Mouse (Mus musculus): Measurements from ENCODE around the gene Adra1b.

The Adra1b gene

DNA sequence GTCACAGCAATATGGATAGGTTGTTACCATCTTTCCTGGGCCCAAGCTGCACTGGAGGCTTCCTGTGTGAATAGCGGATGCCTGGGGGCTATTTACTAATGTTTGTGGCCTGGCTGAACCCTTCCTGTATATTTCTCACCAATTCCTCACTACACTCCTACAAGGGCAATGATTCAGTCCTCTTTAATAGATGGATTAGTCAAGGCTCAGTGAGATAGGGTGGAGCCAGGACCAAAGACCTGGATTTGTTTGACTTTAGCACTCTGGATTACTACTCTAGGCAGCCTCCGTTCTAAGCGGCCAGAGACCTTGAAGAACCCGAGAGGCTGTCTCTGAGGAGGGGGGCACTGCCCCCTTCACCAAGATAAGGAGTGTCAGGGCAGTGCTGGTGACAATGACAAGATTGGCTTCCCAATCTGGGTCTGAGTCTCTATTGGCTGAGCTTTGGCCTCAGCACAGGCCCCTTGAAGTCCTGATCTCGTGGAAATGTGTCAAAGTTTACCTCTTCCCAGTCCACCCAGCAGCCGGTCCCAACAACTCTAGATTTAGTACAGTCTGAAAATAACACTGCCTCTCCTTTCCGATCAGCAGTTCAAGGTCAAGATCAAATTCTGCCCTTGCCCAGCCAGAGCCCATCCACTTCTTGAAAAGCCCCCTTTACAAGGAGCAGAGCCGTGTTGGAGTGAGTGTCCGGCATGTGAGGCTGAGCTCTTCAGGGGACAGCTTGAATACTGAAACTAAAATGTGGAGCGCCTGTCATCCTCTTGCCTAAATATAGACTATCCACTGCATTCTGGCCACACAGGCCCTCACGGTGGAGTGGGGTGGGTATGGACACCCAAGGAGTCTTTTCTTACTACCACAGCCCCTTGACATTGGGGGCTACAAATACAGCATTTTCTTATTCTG lies 80.2 kb downstream of the Adra1b start:
- in situ Hi-C loops (cut with MboI, MseI) = loop anchor here in 1 of 2 experiments (10.0 kb wide), 1 partner anchor 1864 kb away; no protein-coding TSS in a partner anchor

DNA sequence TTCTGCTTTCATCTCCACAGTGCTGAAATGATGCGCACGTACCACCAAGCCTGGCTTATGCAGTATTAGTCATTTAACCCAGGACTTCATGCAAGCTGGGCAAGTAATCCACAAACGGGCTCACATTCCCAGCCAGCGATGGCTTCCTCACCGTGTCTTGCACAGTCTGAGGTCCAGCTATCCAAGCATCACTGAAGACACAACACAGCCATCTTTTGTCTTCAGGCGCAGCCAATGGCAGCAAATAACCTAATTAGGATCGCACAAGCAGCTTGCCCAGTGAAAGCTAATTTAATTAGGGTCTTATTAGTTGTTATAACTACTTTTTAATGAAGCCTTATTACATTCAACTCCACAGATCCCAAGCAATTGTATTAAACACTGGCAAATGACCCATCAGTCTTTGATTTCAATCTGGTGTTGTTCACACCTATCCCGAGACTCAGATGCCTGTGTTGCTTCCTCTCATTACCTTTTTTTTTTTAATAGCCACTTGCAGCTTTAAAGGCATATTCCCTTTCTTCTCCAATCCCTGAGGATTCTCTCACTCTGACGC lies 83.6 kb downstream of the Adra1b start:
- in situ Hi-C loops (cut with MboI, MseI) = no loop called here

DNA sequence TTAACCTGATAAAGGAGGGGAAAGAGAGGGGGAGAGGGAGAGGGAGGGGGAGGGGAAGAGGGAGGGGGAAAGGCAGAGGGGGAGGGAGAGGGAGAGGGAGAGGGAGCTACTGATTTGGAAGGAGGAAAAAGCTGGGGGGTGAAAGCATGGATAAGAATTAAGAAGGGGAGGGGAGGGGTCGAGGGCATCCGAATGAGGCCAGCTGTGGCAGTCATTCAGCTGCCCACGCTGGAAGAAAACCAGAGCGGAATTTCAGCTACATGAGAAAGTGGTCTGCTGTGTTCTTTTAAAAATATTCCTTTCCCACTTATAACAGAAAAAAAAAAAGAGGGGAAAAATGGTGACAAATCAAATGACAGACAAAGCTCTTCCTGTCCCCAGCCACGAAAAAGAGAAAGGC lies 88.5 kb downstream of the Adra1b start:
- in situ Hi-C loops (cut with MboI, MseI) = no loop called here

- in situ Hi-C loops (cut with MboI, MseI) = no loop called here
These were observed 93.3 kb downstream of the Adra1b start for GRCm38 (mm10) chr11:43807732-43808131.

- in situ Hi-C loops (cut with MboI, MseI) = no loop called here
These were observed 105.0 kb downstream of the Adra1b start for GRCm38 (mm10) chr11:43795992-43796391.

GRCm38 (mm10) chr11:43790446-43790845 lies 110.6 kb downstream of the Adra1b start:
- in situ Hi-C loops (cut with MboI, MseI) = no loop called here

DNA sequence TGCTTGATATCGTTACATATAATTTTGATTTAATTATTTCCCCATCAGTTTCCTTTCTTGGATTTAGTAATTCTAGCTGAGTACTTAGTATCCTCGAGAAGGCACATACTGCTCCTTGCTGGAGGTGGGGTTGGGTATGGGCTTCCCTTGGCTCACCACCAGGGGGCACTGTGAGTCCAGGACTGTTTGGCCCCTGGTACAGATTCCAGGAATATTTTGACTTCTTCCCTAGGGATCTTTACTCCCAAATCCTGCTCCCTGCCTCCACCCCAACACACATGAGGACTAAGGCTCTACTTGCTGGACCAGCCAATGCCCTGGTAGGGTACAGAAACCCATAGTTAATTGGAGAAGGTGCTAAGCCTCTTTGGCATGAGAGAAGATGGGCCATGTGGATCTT lies 117.2 kb downstream of the Adra1b start:
- in situ Hi-C loops (cut with MboI, MseI) = loop anchor here in 1 of 2 experiments (5.0 kb wide), 1 partner anchor 556 kb away; no protein-coding TSS in a partner anchor

- in situ Hi-C loops (cut with MboI, MseI) = loop anchor here in 1 of 2 experiments (5.0 kb wide), 1 partner anchor 556 kb away; no protein-coding TSS in a partner anchor
These were observed 117.9 kb downstream of the Adra1b start for GRCm38 (mm10) chr11:43783106-43783505.

DNA sequence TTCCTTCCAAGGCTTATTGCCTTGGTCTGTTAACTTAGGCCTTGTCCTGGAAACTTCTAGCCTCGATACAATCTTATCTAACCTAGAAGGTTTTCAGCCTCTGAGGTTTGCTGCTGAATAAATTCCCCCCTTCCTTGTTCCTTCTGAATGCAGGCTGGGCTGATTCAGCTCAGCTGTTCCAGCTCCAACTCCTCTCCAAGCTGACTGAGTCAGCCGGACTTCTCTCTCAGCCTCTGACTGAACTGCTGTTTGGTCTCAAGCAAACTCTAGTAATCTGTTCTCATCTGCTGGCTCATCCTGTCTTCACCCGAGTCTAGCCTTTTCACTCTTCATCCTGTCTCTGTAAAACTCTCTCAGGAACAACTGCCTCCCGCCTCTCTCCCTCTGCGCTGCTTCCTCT lies 121.5 kb downstream of the Adra1b start:
- in situ Hi-C loops (cut with MboI, MseI) = loop anchor here in 1 of 2 experiments (10.0 kb wide), 1 partner anchor 775 kb away; no protein-coding TSS in a partner anchor

- in situ Hi-C loops (cut with MboI, MseI) = loop anchor here in 1 of 2 experiments (10.0 kb wide), 1 partner anchor 778 kb away; no protein-coding TSS in a partner anchor
These were observed 124.7 kb downstream of the Adra1b start for GRCm38 (mm10) chr11:43776324-43776694.

- in situ Hi-C loops (cut with MboI, MseI) = loop anchor here in 1 of 2 experiments (10.0 kb wide), 1 partner anchor 779 kb away; no protein-coding TSS in a partner anchor
These were observed 125.3 kb downstream of the Adra1b start for GRCm38 (mm10) chr11:43775469-43776323.

GRCm38 (mm10) chr11:43773725-43774124 lies 127.3 kb downstream of the Adra1b start:
- in situ Hi-C loops (cut with MboI, MseI) = loop anchor here in 1 of 2 experiments (10.0 kb wide), 1 partner anchor 781 kb away; no protein-coding TSS in a partner anchor

GRCm38 (mm10) chr11:43770110-43770509 lies 130.9 kb downstream of the Adra1b start:
- in situ Hi-C loops (cut with MboI, MseI) = loop anchor here in 1 of 2 experiments (10.0 kb wide), 1 partner anchor 785 kb away; no protein-coding TSS in a partner anchor

DNA sequence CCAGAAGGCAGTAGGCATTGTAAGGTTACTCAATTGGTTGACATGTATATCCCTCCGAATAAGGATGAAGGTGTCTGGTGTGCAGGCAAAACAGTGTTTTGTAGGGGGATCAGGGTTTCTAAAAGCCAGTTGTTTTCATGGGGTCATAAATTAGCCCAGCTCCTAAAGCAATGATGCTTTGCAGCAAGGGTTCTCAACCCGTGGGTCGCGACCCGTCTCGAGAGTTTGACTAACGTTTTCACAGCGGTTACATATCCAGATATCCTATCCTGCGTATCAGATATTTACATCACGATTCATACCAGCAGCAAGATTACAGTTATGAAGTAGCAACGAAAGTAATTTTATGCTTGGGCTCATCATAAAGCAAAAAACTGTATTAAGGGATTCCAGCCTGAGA lies 133.3 kb downstream of the Adra1b start:
- in situ Hi-C loops (cut with MboI, MseI) = loop anchor here (5.0 kb wide), 2 partner anchors 440 to 560 kb away; no protein-coding TSS in a partner anchor

DNA sequence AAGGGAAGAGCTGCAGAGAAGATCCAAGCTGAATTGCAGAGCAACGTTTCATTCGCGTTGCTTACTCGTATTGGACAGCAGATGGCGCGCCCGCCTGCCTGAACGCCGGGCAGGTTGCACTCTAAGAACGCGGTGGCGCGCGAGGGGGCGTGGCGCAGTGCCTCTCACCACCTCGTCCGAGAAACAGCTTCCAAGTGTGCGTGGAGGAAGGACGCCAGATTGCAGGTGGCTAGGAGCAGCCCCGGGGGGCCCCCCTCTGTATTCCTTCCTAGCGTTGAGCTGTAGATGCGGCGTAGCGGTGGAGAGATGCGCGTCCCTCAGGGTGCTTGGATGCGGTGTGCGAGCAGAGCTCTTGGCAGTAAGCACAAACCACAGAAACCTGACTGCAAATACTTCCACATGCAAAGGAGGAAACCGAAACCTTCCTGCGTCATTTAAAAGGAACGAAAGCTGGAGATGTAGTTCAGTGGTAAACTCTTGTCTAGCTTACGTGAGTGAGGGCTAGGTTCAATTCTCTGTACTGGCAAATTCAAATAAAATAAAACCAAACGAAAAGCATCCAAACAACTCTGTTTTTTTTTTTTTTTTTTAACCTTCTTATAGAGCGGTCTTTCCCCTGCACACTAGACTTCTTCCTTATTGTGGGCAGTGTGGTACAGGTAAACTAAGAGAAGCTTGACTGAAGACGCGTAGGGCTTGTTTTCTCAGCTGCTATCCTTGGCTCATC lies 133.9 kb downstream of the Adra1b start:
- in situ Hi-C loops (cut with MboI, MseI) = loop anchor here (5.0 kb wide), 2 partner anchors 440 to 560 kb away; no protein-coding TSS in a partner anchor

- in situ Hi-C loops (cut with MboI, MseI) = no loop called here
These were observed 142.6 kb downstream of the Adra1b start for GRCm38 (mm10) chr11:43758436-43758835.

- in situ Hi-C loops (cut with MboI, MseI) = no loop called here
These were observed 145.6 kb downstream of the Adra1b start for GRCm38 (mm10) chr11:43755411-43755810.

GRCm38 (mm10) chr11:43754568-43754967 lies 146.4 kb downstream of the Adra1b start:
- in situ Hi-C loops (cut with MboI, MseI) = no loop called here

- in situ Hi-C loops (cut with MboI, MseI) = no loop called here
These were observed 149.5 kb downstream of the Adra1b start for GRCm38 (mm10) chr11:43751542-43751941.

Data from T-helper 17 cell (primary cell).